Mouse (Mus musculus) 3134 (cell line): ENCODE measurements around the gene Ube2d3.
"Not testable (repeated sequence)": the region's sequence is repeated elsewhere in the genome, so short reads cannot be mapped to it uniquely, and the experiment has no call there.

Experiments used
- DNase-seq: peaks from one replicate; pipeline ENCODE4 v3.0.0-alpha.2; 2011; ENCODE audit warnings: low spot score; ENCODE audit not compliant: insufficient read length; ENCODE audit errors: extremely low read depth

Gene Ube2d3

DNA sequence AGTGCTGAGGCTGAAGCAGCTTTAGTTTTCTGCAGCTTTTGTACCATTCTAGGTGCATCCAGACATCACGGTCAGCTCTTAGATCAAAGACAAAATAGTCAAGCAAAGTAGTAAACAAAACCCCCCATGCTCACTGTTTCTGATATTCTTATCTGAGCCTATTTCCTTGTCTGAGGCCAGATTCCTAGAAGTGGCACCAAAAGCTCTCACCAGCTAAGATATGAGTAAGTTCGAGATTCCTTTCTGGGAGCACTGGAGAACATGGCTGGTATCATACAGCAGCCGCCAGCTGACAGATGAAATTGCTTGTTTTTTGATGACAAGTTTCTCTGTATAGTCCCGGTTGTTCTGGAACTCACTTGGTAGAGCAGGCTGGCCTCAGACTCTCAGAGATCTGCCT lies 49.9 kb downstream of the Ube2d3 start:
- DNase-seq: no peak

DNA sequence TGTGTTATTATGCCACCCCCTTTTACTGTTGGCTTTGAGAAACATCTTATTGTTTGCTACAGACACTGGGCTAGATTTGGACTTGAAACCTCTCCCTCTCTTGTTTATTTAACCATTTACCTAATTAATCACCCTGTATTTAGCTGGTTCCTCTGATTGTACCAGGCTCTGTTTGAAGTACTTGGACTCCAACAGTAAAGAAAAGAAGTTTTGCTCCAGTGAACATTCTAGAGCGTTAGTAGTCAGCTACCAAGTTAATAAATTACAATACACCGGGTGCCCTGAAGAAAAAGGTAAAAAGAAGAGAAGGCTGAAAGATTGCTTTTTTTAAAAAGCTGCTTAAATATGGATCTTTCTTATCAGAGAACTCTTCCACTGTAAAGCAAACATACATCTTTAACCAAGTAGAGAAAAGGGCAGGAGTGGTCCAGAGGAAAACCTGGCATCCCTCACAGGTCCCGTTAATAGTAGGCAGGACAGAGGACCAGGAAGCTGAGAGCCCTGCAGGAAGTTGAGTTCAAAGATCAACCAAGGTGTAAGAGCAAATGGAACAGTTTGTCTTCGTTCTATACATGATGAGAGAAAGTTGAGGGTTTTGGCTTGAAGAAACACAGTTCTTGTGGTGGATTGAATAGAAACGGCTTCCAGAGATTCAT lies 52.0 kb downstream of the Ube2d3 start:
- DNase-seq: no peak

DNA sequence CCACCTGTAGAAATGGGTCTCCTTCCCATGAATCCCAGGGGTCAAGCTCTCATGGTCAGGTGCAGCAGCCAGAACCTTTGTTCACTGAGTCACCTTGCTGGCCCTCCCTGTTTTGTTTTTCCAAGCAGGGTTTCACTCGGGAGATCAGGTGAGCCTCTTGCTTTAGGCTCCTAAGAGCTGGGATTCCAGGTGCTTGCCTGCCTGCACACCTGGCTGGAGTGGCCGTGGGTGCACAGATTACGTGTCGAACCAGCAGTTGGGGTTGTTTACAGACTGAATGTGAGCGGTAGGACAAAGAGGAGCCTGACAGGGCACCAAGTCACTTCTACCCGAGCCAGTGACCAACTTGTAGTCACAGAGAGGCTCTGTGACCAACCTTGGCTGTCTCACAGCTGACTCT lies 53.2 kb downstream of the Ube2d3 start:
- no peak for DNase-seq

GRCm38 (mm10) chr3:135493320-135493719 lies 55.4 kb downstream of the Ube2d3 start:
- DNase-seq: not testable (repeated sequence)

DNA sequence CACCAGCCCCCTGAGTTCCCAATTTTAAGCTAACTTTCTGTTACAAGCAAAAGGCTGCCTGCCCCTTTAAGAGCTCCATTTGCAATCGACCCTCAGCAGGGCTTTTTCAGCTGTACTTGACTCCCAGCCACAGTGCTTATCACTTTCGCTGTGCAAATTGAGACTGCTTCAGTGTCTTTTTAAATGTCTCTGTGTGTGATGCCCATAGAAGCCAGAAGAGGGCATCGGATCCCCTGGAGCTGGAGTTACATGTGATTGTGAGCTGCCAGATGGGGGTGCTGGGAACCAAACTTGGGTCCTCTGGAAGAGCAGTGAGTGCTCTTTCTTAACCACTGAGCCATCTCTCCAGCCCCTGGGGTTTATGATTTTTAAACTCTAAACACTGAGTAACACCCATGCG lies 60.0 kb downstream of the Ube2d3 start:
- not testable (repeated sequence) for DNase-seq

DNA sequence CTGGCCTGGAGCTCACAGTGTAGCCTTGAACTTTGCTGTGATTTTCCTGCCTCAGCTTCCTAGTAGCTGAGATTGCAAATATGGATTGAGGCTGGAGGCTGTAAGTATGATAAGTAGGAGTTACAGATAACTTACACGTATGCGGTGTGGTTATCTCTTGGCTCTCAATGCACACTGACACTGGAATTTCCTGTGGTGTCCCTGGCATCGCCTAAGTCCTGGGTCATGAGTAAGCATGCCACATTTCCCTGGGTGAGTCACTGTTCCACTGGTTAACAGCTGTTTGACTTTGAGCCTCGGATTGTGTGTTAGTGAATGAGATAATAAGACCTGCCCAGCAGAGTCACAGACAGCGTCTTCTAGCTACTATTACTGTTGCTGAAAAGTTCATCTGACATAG lies 60.9 kb downstream of the Ube2d3 start:
- DNase-seq: peak; percentile 75

GRCm38 (mm10) chr3:135503160-135503559 lies 65.2 kb downstream of the Ube2d3 start:
- DNase-seq: no peak

- DNase-seq: peak; percentile 33
Measured at GRCm38 (mm10) chr3:135505369-135505909, 67.5 kb downstream of the Ube2d3 start.

- DNase-seq: no peak
Measured at GRCm38 (mm10) chr3:135505916-135506482, 68.0 kb downstream of the Ube2d3 start.

DNA sequence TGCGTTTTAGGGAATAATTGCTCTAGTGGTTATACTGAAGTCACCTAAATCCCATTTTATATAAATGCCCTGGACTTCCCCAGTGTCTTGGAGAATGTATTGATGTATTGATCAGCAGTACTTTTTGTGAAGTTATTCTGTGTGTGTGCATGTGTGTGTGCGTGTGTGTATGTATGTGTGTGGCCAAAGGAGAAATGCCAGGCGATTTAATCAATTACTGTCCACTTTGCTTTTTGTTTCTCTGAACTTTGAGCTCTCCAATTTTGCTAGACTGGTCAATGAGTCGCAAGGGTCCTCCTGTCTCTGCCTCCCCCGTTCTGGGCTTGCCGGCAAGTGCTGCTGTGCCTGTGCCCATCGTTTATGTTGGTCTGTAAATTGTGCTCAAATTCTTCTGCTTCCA lies 69.6 kb downstream of the Ube2d3 start:
- no peak for DNase-seq

GRCm38 (mm10) chr3:135508191-135508590 lies 70.2 kb downstream of the Ube2d3 start:
- DNase-seq: no peak

DNA sequence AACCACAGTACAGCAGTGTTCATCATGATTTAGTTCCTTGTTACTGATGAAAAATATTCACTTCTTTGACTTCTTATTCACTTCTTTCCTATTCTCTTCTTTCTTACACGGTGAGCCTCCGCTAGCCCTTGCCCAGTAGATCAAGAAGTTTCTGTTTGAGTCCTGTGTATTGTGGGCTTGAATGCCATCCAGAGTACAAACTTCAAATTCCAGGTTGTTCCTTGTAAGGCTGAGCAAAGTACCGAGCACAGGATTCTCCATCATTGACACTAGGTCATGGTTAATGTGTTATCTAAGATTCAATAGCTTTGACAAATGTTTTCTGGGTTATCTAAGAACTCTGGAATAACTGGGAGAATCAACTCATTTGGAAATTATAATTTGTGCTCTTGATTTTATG lies 72.4 kb downstream of the Ube2d3 start:
- no peak for DNase-seq

- DNase-seq: no peak
Measured at GRCm38 (mm10) chr3:135511683-135512082, 73.7 kb downstream of the Ube2d3 start.

DNA sequence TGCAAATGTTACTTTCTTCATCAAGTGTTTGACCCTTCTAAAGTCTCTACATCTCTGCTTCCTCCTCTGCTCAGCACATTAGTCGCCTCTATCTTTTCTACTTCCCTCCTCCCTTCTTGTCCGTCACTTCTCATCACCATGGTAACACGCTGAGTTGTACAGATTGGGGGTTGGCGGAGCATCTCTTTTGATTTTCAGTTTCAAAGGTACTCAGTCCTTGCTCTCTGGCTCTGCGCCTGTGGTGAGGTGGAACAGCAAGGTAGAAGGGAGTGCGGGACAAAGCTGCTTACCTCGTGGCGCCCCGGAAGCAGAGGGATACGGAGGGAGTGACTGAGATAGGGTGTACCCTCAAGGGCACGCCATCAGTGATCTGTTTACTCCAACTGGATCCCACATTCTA lies 75.3 kb downstream of the Ube2d3 start:
- DNase-seq: no peak

GRCm38 (mm10) chr3:135513800-135514425 lies 76.0 kb downstream of the Ube2d3 start:
- no peak for DNase-seq

- DNase-seq: no peak
Measured at GRCm38 (mm10) chr3:135515246-135515645, 77.3 kb downstream of the Ube2d3 start.

DNA sequence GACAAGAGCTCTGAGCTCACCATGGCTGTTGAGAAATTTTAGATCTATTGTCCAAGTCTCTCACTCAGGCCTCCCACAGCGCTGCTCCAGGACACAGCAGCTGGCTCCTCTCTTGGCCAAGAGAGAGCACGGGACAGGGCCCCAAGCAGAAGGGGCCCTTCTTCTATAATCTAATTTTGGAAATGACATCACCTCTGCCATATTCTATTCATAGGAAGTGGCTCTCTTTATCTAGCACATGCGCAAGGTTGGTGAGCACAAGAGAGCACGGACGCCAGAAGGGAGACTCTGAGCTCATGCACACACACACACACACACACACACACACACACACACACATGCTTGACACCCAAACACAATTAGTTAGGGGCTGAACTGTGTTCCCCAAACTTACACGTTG lies 78.9 kb downstream of the Ube2d3 start:
- DNase-seq: no peak
